Mouse (Mus musculus): Measurements from ENCODE around the gene Sema5a. TPM values are rescaled to one million over a fixed set of nuclear protein-coding genes. Genes with fewer than 3 reads are reported as not detected.

The Sema5a gene
- polyA plus RNA-seq, 1 experiment: 6.4 TPM

DNA sequence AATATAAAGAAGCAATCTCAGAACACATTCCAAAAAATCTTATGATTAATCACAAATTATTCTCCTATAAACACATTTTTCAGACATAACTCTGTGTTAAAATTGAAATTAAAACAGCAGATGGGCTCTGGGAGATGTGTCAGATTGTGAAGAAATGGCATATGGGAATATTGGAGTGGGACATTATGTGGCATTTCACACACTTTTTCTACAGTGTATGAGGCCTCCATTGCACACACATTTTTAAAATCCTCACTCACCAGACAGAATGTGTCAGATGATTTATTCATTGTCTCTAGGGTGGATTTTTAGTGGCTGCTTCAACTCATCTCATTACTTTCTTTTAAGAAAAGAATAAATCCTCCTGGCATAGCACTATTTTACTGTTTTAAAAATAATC, 446.4 kb downstream of the Sema5a start:
- Histone ChIP-seq H3K27me3 (ENCODE audit: control insufficient read depth, insufficient read depth, insufficient read length) (no peaks in the 10 kb centered on the region), H3K36me3 (ENCODE audit: control insufficient read depth, insufficient read depth) (no peaks in the 10 kb centered on the region), H3K79me3 (ENCODE audit: low read depth) (no peaks in the 10 kb centered on the region), H3K79me2 (ENCODE audit: control insufficient read depth, insufficient read depth) (no peaks in the 10 kb centered on the region), H3ac (ENCODE audit: control insufficient read depth, insufficient read length, low read depth) (no peak overlapping the region), H3K4me3 (ENCODE audit: insufficient read depth, poor library complexity, severe bottlenecking) (no peak overlapping the region)
- no peak for TF ChIP-seq FOSL1 (IDR thresholded peaks at IDR 0.05; ENCODE audit: insufficient read depth, low read length, poor library complexity, severe bottlenecking)
- no peak for TF ChIP-seq MYOD1 (IDR thresholded peaks at IDR 0.05; ENCODE audit: control insufficient read depth, insufficient read length, low read depth)
- TF ChIP-seq USF1 (IDR thresholded peaks at IDR 0.05; ENCODE audit: low read depth): no peak
- no peak for TF ChIP-seq CEBPB (IDR thresholded peaks at IDR 0.05; ENCODE audit: low read depth)
- no peak for TF ChIP-seq MYOG (IDR thresholded peaks at IDR 0.05; ENCODE audit: control insufficient read depth, extremely low read depth, insufficient read length)
- TF ChIP-seq CTCF (IDR thresholded peaks at IDR 0.05; ENCODE audit: control insufficient read depth, insufficient read depth, insufficient read length): no peak
- no peak for TF ChIP-seq MAX (IDR thresholded peaks at IDR 0.05)

GRCm38 (mm10) chr15:32693006-32693405, 448.4 kb downstream of the Sema5a start:
- H3K79me2 ChIP-seq (ENCODE audit: control insufficient read depth, insufficient read depth): no peaks in the 10 kb centered on the region
- TF ChIP-seq FOSL1 (IDR thresholded peaks at IDR 0.05; ENCODE audit: insufficient read depth, low read length, poor library complexity, severe bottlenecking) (no peak), CEBPB (IDR thresholded peaks at IDR 0.05; ENCODE audit: low read depth) (no peak), CTCF (IDR thresholded peaks at IDR 0.05; ENCODE audit: control insufficient read depth, insufficient read depth, insufficient read length) (no peak)
- H3K79me3 ChIP-seq (ENCODE audit: low read depth): no peaks in the 10 kb centered on the region
- no peak overlapping the region for H3ac ChIP-seq (ENCODE audit: control insufficient read depth, insufficient read length, low read depth)
- H3K4me3 ChIP-seq (ENCODE audit: insufficient read depth, poor library complexity, severe bottlenecking): no peak overlapping the region
- no peaks in the 10 kb centered on the region for H3K27me3 ChIP-seq (ENCODE audit: control insufficient read depth, insufficient read depth, insufficient read length)
- no peaks in the 10 kb centered on the region for H3K36me3 ChIP-seq (ENCODE audit: control insufficient read depth, insufficient read depth)

DNA sequence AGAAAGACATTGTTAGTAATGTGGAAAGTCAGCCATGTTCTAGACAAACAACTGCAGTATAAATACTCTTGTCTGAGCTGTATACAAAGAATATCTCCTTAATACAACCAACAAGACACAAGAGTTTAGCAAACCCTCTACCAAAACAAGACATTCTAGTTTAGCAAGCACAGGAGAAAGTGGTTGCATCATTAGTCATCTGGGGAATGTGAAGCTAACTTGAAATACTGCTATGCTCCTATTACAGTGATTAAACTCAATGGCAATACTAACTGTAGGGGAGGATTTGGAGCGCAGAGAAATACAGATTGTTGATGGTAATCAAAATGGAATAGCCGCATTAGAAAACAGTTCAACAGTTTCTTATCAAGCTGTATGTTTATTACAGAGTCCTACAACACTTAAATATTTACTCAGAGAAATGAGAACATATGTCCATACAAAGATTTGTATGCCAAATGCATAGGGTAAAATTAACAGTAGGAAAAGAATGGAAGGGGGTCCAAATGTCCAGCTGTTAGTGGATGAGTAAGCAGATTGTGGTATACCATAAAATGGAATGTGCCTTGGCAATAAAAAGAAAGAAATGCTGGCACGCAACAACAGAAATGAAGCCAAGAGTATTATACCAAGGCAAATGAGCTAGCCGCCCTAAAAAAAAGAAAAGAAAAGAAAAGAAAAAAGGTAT, 472.8 kb downstream of the Sema5a start:
- Histone ChIP-seq H3K79me2 (ENCODE audit: control insufficient read depth, insufficient read depth) (no peaks in the 10 kb centered on the region), H3K4me3 (ENCODE audit: insufficient read depth, poor library complexity, severe bottlenecking) (no peak overlapping the region), H3K79me3 (ENCODE audit: low read depth) (no peaks in the 10 kb centered on the region), H3ac (ENCODE audit: control insufficient read depth, insufficient read length, low read depth) (no peak overlapping the region), H3K27me3 (ENCODE audit: control insufficient read depth, insufficient read depth, insufficient read length) (no peaks in the 10 kb centered on the region), H3K36me3 (ENCODE audit: control insufficient read depth, insufficient read depth) (no peaks in the 10 kb centered on the region)
- no peak for TF ChIP-seq FOSL1 (IDR thresholded peaks at IDR 0.05; ENCODE audit: insufficient read depth, low read length, poor library complexity, severe bottlenecking)
- no peak for TF ChIP-seq CTCF (IDR thresholded peaks at IDR 0.05; ENCODE audit: control insufficient read depth, insufficient read depth, insufficient read length)
- TF ChIP-seq CEBPB (IDR thresholded peaks at IDR 0.05; ENCODE audit: low read depth): peak; percentile 76
- TF ChIP-seq MYOD1 (IDR thresholded peaks at IDR 0.05; ENCODE audit: control insufficient read depth, insufficient read length, low read depth): peak; percentile 81
- TF ChIP-seq USF1 (IDR thresholded peaks at IDR 0.05; ENCODE audit: low read depth): no peak

- TF ChIP-seq CTCF (IDR thresholded peaks at IDR 0.05; ENCODE audit: control insufficient read depth, insufficient read depth, insufficient read length): peak; percentile 85
- TF ChIP-seq CEBPB (IDR thresholded peaks at IDR 0.05; ENCODE audit: low read depth): no peak
- Histone ChIP-seq H3K36me3 (ENCODE audit: control insufficient read depth, insufficient read depth) (no peaks in the 10 kb centered on the region), H3K4me3 (ENCODE audit: insufficient read depth, poor library complexity, severe bottlenecking) (no peak overlapping the region), H3K79me3 (ENCODE audit: low read depth) (no peaks in the 10 kb centered on the region), H3K79me2 (ENCODE audit: control insufficient read depth, insufficient read depth) (no peaks in the 10 kb centered on the region), H3ac (ENCODE audit: control insufficient read depth, insufficient read length, low read depth) (no peak overlapping the region), H3K27me3 (ENCODE audit: control insufficient read depth, insufficient read depth, insufficient read length) (no peaks in the 10 kb centered on the region)
These were observed 473.8 kb downstream of the Sema5a start for GRCm38 (mm10) chr15:32718293-32718963.

DNA sequence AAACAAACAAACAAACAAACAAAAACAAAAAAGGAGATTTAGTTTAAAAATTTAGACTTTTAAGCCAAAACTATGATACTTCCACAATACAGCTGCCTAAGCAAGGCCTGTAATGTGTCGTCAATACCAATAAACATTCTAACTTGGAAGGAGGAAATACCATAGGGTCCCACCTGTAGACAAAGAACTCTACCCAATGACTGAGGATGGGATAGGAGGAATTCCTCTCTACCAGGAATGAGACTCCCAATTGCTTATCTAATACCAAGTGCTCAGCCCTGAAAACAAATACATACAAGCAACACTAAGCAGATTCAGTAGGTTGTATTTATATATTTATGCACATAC, 474.3 kb downstream of the Sema5a start:
- TF ChIP-seq MYOD1 (IDR thresholded peaks at IDR 0.05; ENCODE audit: control insufficient read depth, insufficient read length, low read depth) (no peak), MAX (IDR thresholded peaks at IDR 0.05) (no peak), FOSL1 (IDR thresholded peaks at IDR 0.05; ENCODE audit: insufficient read depth, low read length, poor library complexity, severe bottlenecking) (no peak), MYOG (IDR thresholded peaks at IDR 0.05; ENCODE audit: control insufficient read depth, extremely low read depth, insufficient read length) (no peak), CEBPB (IDR thresholded peaks at IDR 0.05; ENCODE audit: low read depth) (no peak)

GRCm38 (mm10) chr15:32730839-32731238, 486.2 kb downstream of the Sema5a start:
- TF ChIP-seq CEBPB (IDR thresholded peaks at IDR 0.05; ENCODE audit: low read depth) (no peak), MAX (IDR thresholded peaks at IDR 0.05) (peak; percentile 47), CTCF (IDR thresholded peaks at IDR 0.05; ENCODE audit: control insufficient read depth, insufficient read depth, insufficient read length) (peak; percentile 67), MYOD1 (IDR thresholded peaks at IDR 0.05; ENCODE audit: control insufficient read depth, insufficient read length, low read depth) (no peak), FOSL1 (IDR thresholded peaks at IDR 0.05; ENCODE audit: insufficient read depth, low read length, poor library complexity, severe bottlenecking) (no peak), USF1 (IDR thresholded peaks at IDR 0.05; ENCODE audit: low read depth) (no peak), MYOG (IDR thresholded peaks at IDR 0.05; ENCODE audit: control insufficient read depth, extremely low read depth, insufficient read length) (no peak)
- H3ac ChIP-seq (ENCODE audit: control insufficient read depth, insufficient read length, low read depth): no peak overlapping the region

More for the DNA sequence above, 474.3 kb downstream of the Sema5a start:
- no peak overlapping the region for H3K4me3 ChIP-seq (ENCODE audit: insufficient read depth, poor library complexity, severe bottlenecking)
- no peaks in the 10 kb centered on the region for H3K79me3 ChIP-seq (ENCODE audit: low read depth)
- H3K27me3 ChIP-seq (ENCODE audit: control insufficient read depth, insufficient read depth, insufficient read length): no peaks in the 10 kb centered on the region
- no peaks in the 10 kb centered on the region for H3K79me2 ChIP-seq (ENCODE audit: control insufficient read depth, insufficient read depth)
- no peak overlapping the region for H3ac ChIP-seq (ENCODE audit: control insufficient read depth, insufficient read length, low read depth)
- H3K36me3 ChIP-seq (ENCODE audit: control insufficient read depth, insufficient read depth): no peaks in the 10 kb centered on the region

More at GRCm38 (mm10) chr15:32730839-32731238, 486.2 kb downstream of the Sema5a start:
- no peaks in the 10 kb centered on the region for H3K79me3 ChIP-seq (ENCODE audit: low read depth)
- H3K27me3 ChIP-seq (ENCODE audit: control insufficient read depth, insufficient read depth, insufficient read length): no peaks in the 10 kb centered on the region
- no peaks in the 10 kb centered on the region for H3K79me2 ChIP-seq (ENCODE audit: control insufficient read depth, insufficient read depth)
- H3K36me3 ChIP-seq (ENCODE audit: control insufficient read depth, insufficient read depth): no peaks in the 10 kb centered on the region
- no peak overlapping the region for H3K4me3 ChIP-seq (ENCODE audit: insufficient read depth, poor library complexity, severe bottlenecking)

Other genes starting within 250 kb of the Sema5a start
- not detected for gene Tas2r119, start 67.5 kb upstream of the Sema5a start, polyA plus RNA-seq (2012; fragmentation: generic; extraction: Trizol)